Mouse (Mus musculus) forebrain, embryonic 14.5 days (tissue): ENCODE results near the gene Clec4b2. TPM values are rescaled to one million over a fixed set of nuclear protein-coding genes. Genes with fewer than 3 reads are reported as not detected.
"Not testable (repeated sequence)": the region's sequence is repeated elsewhere in the genome, so short reads cannot be mapped to it uniquely, and the experiment has no call there.

Experiments
- ATAC-seq: fragments of 200-750 bp; cut with Nextera tagmentation; 2 replicates; pipeline ENCODE4 v1.8.0; 2017; ENCODE audit warnings: mild to moderate bottlenecking, moderate library complexity
- DNase-seq: peaks from one replicate; pipeline ENCODE4 v3.0.0-alpha.2; 2015; ENCODE audit warnings: low spot score
- H3K27ac ChIP-seq: fragments of 300-500 bp; sonication (generic); 2 replicates; pipeline ENCODE4 v1.5.1; 2014; ENCODE audit warnings: low read depth, mild to moderate bottlenecking, control low read depth, low read length, moderate library complexity
- H3K27me3 ChIP-seq: fragments of 300-500 bp; sonication (generic); replicated peaks from 2 replicates; pipeline ENCODE4 v1.6.1; 2014; ENCODE audit warnings: low read length, control low read depth, mixed read lengths; ENCODE audit not compliant: control insufficient read depth, insufficient read depth
- H3K36me3 ChIP-seq: fragments of 300-500 bp; sonication (generic); 2 replicates; pipeline ENCODE4 v1.6.1; 2014; ENCODE audit warnings: low read length, control low read depth; ENCODE audit not compliant: control insufficient read depth, insufficient read depth
- H3K4me1 ChIP-seq: fragments of 300-500 bp; sonication (generic); 2 replicates; pipeline ENCODE4 v1.6.1; 2014; ENCODE audit warnings: antibody characterized with exemption, low read length, control low read depth; ENCODE audit not compliant: control insufficient read depth, insufficient read depth
- H3K4me2 ChIP-seq: fragments of 300-500 bp; sonication (generic); 2 replicates; pipeline ENCODE4 v1.6.1; 2014; ENCODE audit warnings: mild to moderate bottlenecking, control low read depth, low read length
- H3K4me3 ChIP-seq: fragments of 300-500 bp; sonication (generic); 2 replicates; pipeline ENCODE4 v1.5.1; 2014; ENCODE audit warnings: low read depth, low read length, control low read depth
- H3K9ac ChIP-seq: fragments of 300-500 bp; sonication (generic); 2 replicates; pipeline ENCODE4 v1.6.1; 2014; ENCODE audit warnings: mild to moderate bottlenecking, low read length, control low read depth, moderate library complexity
- H3K9me3 ChIP-seq: fragments of 300-500 bp; sonication (generic); replicated peaks from 2 replicates; pipeline ENCODE4 v1.6.1; 2016; ENCODE audit warnings: low read length, control low read depth, mixed read lengths; ENCODE audit not compliant: control insufficient read depth
- WGBS: fragments of 180-500 bp; shearing (Covaris S2); extraction: QIAGEN DNeasy Blood & Tissue Kit; methylation state at CpG from one replicate; pipeline ENCODE4 v1.1.7; 2014; 5-methylcytosine and 5-hydroxymethylcytosine counted together
- polyA plus RNA-seq: library from polyadenylated mRNA; unstranded; fragments of >200 nt; fragmentation: Nextera tagmentation; extraction: Ambion mirVana; gene quantifications from 2 replicates; pipeline ENCODE4 v1.2.1, GENCODE M21; 2014

Gene Clec4b2
- not detected in 2 replicates for polyA plus RNA-seq

DNA sequence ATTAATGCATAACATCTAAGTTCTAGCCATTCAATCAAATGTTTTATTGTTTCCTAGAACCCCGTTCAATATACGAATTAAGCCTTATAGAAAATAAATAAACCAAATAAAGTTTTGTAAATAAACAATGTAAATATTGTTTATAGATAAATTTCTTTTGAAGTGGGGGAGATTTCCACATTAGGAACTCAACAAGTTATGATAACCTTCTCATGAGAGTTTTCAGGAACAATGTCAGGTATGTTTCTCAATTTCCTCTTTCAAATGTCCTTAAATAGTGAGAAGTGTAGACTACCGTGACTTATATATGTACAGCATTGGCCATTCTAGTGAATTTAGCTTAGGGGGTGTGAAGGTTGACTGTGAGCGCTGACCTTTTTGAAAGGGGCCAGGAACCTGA is at the start of gene Clec4b2:
Gene Clec4b2, plus strand, starts transcription at position 301 of the 400 bp plus-strand sequence.
- no peak within 1 kb of the TSS for H3K4me2 ChIP-seq
- no peaks in the 10 kb centered on the region for H3K4me1 ChIP-seq
- DNase-seq: no peak
- no peak within 1 kb of the TSS for H3K9ac ChIP-seq
- no peaks in the 10 kb centered on the region for H3K36me3 ChIP-seq
- WGBS: 88% methylated on average over 4 of the region's 4 CpGs
- ATAC-seq: no peak
- no peaks in the 10 kb centered on the region; the same call in 1 of the 2 replicates for H3K9me3 ChIP-seq
- H3K27ac ChIP-seq: no peak within 1 kb of the TSS
- H3K27me3 ChIP-seq: no peaks in the 10 kb centered on the region
- H3K4me3 ChIP-seq: no peak within 1 kb of the TSS

DNA sequence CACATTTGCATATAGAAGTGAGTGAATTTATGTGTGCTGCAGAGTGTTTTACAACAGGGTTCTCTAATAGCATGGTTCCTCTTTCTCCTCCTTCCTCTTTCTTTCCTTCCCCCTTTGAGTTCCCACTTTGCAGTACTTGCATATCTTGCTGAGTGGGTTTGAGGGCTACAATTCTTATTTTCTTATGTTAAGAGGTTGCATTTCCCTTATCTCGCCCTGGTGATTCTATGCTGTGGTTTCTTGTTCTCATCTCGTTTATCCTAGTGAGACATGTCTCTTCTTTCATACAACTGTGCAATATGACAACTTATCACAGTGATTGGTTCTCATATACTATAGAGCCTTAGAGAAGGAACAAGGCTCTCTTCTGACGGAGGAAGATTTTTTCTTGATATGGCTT is 49.5 kb upstream of the Clec4b2 start:
- Histone ChIP-seq H3K36me3 (no peaks in the 10 kb centered on the region), H3K4me2 (no peak overlapping the region), H3K9ac (no peak overlapping the region), H3K4me1 (no peaks in the 10 kb centered on the region), H3K4me3 (no peak overlapping the region), H3K27me3 (no peaks in the 10 kb centered on the region), H3K9me3 (no peaks in the 10 kb centered on the region), H3K27ac (no peak overlapping the region)
- DNase-seq: no peak
- WGBS: 82% methylated on average over 3 of the region's 3 CpGs
- no peak for ATAC-seq

DNA sequence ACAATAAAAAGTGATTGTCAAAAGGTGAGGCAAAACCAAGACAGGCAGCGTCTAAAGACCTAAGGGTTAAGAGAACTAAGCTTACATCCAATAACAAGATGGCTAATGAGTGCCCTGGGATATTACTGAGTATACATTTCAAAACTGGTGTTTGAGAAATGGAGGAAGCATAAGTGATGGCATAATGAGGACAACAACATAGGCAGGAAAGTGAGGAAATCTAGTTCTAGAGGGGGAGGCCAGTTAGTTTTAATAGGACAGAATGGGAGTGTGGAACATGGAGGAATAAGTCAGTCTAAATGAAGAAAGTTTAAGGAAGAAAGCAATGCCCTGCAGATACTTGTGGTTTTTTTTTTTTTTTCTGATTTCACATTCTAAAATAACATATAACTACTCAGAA is 45.5 kb upstream of the Clec4b2 start:
- H3K4me3 ChIP-seq: no peak overlapping the region
- no peak for DNase-seq
- no peak overlapping the region for H3K4me2 ChIP-seq
- no peak overlapping the region for H3K27ac ChIP-seq
- ATAC-seq: no peak
- H3K9me3 ChIP-seq: no peaks in the 10 kb centered on the region
- no peaks in the 10 kb centered on the region for H3K27me3 ChIP-seq
- no peak overlapping the region for H3K9ac ChIP-seq
- no peaks in the 10 kb centered on the region for H3K36me3 ChIP-seq
- H3K4me1 ChIP-seq: no peaks in the 10 kb centered on the region
- 71% methylated on average over 1 of the region's 1 CpGs for WGBS

DNA sequence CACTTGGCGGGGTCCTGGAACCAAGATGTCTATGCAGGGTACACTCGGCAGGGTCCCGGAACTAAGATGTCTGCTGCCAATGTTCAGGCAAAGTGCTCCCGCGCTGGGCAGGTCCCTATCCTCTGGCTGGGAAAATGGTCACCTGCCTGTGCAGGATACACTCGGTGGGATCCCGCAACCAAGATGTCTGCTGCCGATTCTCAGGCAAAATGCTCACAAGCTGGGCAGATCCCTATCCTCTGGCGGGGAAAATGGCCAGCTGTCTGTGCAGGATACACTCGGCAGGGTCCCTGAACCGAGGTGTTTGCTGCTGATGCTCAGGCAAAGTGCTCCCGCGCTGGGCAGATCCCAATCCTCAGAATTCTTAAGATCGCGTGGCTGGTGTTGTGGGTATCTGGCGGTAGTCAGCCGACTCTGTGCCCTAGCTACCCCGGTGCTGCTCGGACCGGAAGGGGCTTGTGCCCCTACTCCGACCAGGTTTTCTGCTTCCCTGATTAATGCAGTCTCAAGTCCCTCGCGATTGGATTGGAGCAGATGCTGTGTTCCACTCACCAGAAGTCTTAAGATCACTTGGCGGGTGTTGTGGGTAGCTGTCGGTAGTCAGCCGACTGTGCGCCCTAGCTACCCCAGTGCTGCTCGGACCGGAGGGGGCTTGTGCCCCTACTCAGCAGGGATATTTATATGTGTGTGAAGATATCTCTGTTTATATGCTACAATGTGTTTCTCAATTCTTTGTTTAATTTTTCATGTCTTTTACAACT is 34.7 kb upstream of the Clec4b2 start:
- DNase-seq, H3K4me1 ChIP-seq, H3K36me3 ChIP-seq, H3K9me3 ChIP-seq, H3K27ac ChIP-seq, H3K27me3 ChIP-seq, H3K4me2 ChIP-seq, H3K4me3 ChIP-seq, ATAC-seq, H3K9ac ChIP-seq: not testable (repeated sequence)
- 73% methylated on average over 29 of the region's 29 CpGs for WGBS

DNA sequence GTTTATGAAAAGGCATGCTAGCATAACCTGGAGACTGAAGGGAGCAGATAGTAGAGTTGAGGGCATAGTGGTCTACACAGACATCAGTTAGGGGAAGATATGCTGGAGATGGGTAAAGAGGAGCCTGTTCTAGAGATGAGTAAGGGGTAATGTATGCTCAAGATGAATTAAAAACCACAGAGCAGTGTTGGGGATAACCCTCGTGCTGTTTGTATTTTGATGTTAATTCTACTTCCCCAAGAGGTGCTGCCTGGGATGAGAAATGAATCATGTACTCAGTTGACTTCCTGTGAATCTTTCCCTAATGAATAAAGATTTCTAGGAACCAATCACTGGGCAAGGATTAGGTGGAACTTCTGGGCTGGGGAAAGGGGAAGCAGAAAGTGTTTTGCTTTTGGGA is 2.6 kb upstream of the Clec4b2 start:
- H3K27me3 ChIP-seq: no peaks in the 10 kb centered on the region
- no peak overlapping the region for H3K4me2 ChIP-seq
- no peak overlapping the region for H3K27ac ChIP-seq
- no peak overlapping the region for H3K4me3 ChIP-seq
- WGBS: 62% methylated on average over 1 of the region's 1 CpGs
- no peak overlapping the region for H3K9ac ChIP-seq
- no peaks in the 10 kb centered on the region for H3K4me1 ChIP-seq
- H3K36me3 ChIP-seq: no peaks in the 10 kb centered on the region
- H3K9me3 ChIP-seq: no peaks in the 10 kb centered on the region; the same call in 1 of the 2 replicates
- ATAC-seq (no peak), DNase-seq (no peak)

DNA sequence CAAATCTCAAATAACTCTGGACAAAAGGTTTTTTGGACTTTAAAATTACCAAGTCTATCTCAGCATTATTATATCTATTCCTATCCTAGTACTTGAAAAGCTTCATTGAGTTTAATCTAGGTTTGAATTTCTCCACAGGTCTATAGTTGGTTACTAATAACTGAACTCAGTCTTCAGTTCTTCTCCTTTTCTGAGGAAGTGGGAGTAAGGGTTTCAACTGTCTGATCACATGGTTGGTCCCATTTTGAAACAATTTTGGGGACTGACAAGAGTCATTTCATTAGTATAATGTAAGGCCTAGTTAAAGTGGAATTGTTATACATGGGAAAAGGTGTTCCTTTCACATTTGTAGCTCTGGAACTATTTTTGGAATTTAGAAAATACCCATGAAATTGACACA is 1.7 kb upstream of the Clec4b2 start:
- Histone ChIP-seq H3K4me3 (no peak overlapping the region), H3K4me1 (no peaks in the 10 kb centered on the region), H3K9me3 (no peaks in the 10 kb centered on the region; the same call in 1 of the 2 replicates), H3K27me3 (no peaks in the 10 kb centered on the region), H3K27ac (no peak overlapping the region), H3K36me3 (no peaks in the 10 kb centered on the region), H3K4me2 (no peak overlapping the region), H3K9ac (no peak overlapping the region)
- DNase-seq (no peak), ATAC-seq (no peak)

DNA sequence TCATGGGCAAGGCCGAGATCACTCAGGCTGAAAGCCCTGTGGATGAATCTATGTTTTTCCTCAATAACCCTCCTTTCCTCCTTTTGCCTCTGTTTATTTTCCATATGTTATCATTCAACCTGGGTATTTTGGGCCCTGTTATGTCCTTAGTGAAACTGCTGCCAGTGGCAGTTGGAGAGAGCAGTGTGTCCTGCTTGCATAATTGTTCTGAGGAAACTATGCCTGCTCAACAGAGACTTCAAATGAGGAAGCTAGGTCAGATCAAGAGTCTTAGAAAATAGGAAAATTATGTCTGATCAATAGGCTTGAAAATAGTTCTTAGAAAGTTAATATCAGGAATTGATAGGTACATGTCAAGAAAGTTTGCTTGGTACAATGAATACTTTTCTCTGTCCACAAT is 2.9 kb downstream of the Clec4b2 start:
- Histone ChIP-seq H3K9ac (no peak overlapping the region), H3K4me3 (no peak overlapping the region), H3K4me2 (no peak overlapping the region), H3K9me3 (no peaks in the 10 kb centered on the region; the same call in 1 of the 2 replicates), H3K4me1 (no peaks in the 10 kb centered on the region), H3K36me3 (no peaks in the 10 kb centered on the region), H3K27ac (no peak overlapping the region), H3K27me3 (no peaks in the 10 kb centered on the region)
- ATAC-seq (no peak), DNase-seq (no peak)
- 90% methylated on average over 1 of the region's 1 CpGs for WGBS

DNA sequence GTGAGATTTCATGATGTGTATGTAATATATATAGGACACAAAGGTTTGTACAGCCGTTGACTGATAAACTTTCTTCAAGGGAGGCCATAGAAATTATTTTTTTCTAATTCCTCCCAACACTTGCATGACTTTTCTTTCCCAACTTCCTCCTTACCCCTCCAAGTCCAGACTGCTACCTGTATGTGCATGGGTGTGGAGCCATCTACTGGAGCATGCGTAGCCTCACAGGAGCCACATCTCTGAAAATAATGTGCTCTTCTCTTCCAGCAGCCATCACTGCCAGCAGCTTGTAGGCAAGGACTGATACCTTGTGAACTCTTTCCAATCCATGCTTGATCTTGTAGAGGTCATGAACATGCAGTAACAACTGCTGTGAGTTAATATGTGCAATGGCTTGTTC is 12.2 kb downstream of the Clec4b2 start:
- H3K36me3 ChIP-seq, H3K27me3 ChIP-seq, DNase-seq, H3K4me2 ChIP-seq, H3K4me1 ChIP-seq, H3K9ac ChIP-seq, H3K27ac ChIP-seq, H3K9me3 ChIP-seq, H3K4me3 ChIP-seq, ATAC-seq: not testable (repeated sequence)
- WGBS: 79% methylated on average over 2 of the region's 2 CpGs

DNA sequence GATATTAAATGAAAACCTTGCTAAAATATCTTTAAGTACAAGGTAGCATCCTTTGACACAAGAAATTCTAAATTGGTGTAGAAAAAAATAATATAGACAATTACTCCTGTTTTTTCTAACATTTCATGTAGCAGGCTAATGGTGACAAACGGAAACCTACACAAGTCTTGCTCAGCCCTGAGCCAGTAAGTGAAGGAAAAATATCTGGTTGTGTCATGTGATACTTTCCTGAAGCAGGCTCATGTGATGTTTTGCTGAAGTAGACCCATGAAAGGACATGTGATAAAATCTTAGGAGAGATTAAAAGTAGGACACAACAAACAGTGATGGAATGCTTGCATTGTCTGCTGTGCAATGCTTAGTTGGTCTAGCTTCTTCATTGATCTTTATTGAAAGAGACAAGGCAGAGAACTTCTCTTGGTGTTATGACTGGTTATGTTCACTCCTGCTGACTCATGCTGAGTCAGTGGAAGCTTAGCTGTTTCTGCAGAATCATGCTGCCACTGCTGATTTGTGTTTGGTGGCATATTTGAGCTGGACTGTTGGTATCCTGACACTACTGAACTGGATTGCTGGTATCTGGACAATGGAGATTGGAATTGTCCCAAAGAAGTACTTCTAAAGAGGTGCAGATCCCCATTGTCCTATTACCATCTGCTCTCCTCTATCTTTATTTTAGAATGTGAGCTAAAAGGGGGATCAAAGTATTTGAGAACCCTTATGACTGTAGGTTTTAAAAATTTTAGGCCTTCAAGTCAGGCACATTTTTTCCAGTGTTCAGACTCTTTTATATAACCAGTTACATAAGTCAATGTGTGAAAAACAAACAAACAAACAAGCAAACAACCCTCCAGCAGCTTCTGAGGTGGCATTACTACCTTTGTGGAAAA is 34.7 kb downstream of the Clec4b2 start:
- no peaks in the 10 kb centered on the region for H3K4me1 ChIP-seq
- DNase-seq (no peak), ATAC-seq (no peak)
- no peak overlapping the region for H3K4me3 ChIP-seq
- no peaks in the 10 kb centered on the region for H3K9me3 ChIP-seq
- no peaks in the 10 kb centered on the region for H3K36me3 ChIP-seq
- no peaks in the 10 kb centered on the region for H3K27me3 ChIP-seq
- H3K4me2 ChIP-seq: no peak overlapping the region
- no peak overlapping the region for H3K27ac ChIP-seq
- no peak overlapping the region for H3K9ac ChIP-seq
- WGBS: 81% methylated on average over 1 of the region's 1 CpGs
